Mouse (Mus musculus) lung, postnatal 0 days (tissue): Measurements from ENCODE around the gene Pmp22. TPM values are rescaled to one million over a fixed set of nuclear protein-coding genes. Genes with fewer than 3 reads are reported as not detected.
A peak's percentile ranks its signal among the peaks of the same experiment; 100 is the strongest.

Experiments
- ATAC-seq: fragments of 200-750 bp; cut with Nextera tagmentation; 2 replicates; pipeline ENCODE4 v1.8.0; 2017; ENCODE audit warnings: moderate library complexity
- DNase-seq: peaks from one replicate; pipeline ENCODE4 v3.0.0-alpha.2; 2016; ENCODE audit warnings: low spot score
- H3K27ac ChIP-seq: fragments of 300-500 bp; sonication (generic); 2 replicates; pipeline ENCODE4 v1.5.1; 2014; ENCODE audit warnings: antibody characterized with exemption, mild to moderate bottlenecking, low read length, mixed read lengths
- H3K27me3 ChIP-seq: fragments of 300-500 bp; sonication (generic); replicated peaks from 2 replicates; pipeline ENCODE4 v1.6.1; 2014; ENCODE audit warnings: low read length, mixed read lengths; ENCODE audit not compliant: insufficient read depth
- H3K36me3 ChIP-seq: fragments of 300-500 bp; sonication (generic); 2 replicates; pipeline ENCODE4 v1.6.1; 2014; ENCODE audit warnings: low read length, mixed read lengths; ENCODE audit not compliant: insufficient read depth
- H3K4me1 ChIP-seq: fragments of 300-500 bp; sonication (generic); 2 replicates; pipeline ENCODE4 v1.6.1; 2014; ENCODE audit warnings: antibody characterized with exemption, low read depth, low read length, mixed read lengths; ENCODE audit not compliant: insufficient read depth
- H3K4me2 ChIP-seq: fragments of 300-500 bp; sonication (generic); replicated peaks from 2 replicates; pipeline ENCODE4 v1.6.1; 2014; ENCODE audit warnings: low read depth, mild to moderate bottlenecking, low read length, moderate library complexity, mixed read lengths
- H3K4me3 ChIP-seq: fragments of 300-500 bp; sonication (generic); 2 replicates; pipeline ENCODE4 v1.5.1; 2014; ENCODE audit warnings: low read depth, low read length
- H3K9ac ChIP-seq: fragments of 300-500 bp; sonication (generic); replicated peaks from 2 replicates; pipeline ENCODE4 v1.6.1; 2014; ENCODE audit warnings: low read depth, mild to moderate bottlenecking
- H3K9me3 ChIP-seq: fragments of 300-500 bp; sonication (generic); 2 replicates; pipeline ENCODE4 v1.6.1; 2016; ENCODE audit warnings: low read length, mixed read lengths
- CTCF ChIP-seq: IDR thresholded peaks from 2 replicates; pipeline ENCODE4 v1.5.1; 2016; ENCODE audit warnings: antibody characterized with exemption, mild to moderate bottlenecking
- EP300 ChIP-seq: IDR thresholded peaks from 2 replicates; pipeline ENCODE4 v1.6.1; 2016; ENCODE audit warnings: antibody characterized with exemption, mild to moderate bottlenecking, control low read depth
- WGBS: fragments of 180-500 bp; shearing (Covaris S2); extraction: QIAGEN DNeasy Blood & Tissue Kit; methylation state at CpG from one replicate; pipeline ENCODE4 v1.1.7; 2014; 5-methylcytosine and 5-hydroxymethylcytosine counted together
- polyA plus RNA-seq: library from polyadenylated mRNA; unstranded; fragments of >200 nt; fragmentation: Nextera tagmentation; extraction: Ambion mirVana; gene quantifications from 2 replicates; pipeline ENCODE4 v1.2.1, GENCODE M21; 2015

Gene Pmp22
- polyA plus RNA-seq, 1 experiment from 2014 or later = 539 TPM

DNA sequence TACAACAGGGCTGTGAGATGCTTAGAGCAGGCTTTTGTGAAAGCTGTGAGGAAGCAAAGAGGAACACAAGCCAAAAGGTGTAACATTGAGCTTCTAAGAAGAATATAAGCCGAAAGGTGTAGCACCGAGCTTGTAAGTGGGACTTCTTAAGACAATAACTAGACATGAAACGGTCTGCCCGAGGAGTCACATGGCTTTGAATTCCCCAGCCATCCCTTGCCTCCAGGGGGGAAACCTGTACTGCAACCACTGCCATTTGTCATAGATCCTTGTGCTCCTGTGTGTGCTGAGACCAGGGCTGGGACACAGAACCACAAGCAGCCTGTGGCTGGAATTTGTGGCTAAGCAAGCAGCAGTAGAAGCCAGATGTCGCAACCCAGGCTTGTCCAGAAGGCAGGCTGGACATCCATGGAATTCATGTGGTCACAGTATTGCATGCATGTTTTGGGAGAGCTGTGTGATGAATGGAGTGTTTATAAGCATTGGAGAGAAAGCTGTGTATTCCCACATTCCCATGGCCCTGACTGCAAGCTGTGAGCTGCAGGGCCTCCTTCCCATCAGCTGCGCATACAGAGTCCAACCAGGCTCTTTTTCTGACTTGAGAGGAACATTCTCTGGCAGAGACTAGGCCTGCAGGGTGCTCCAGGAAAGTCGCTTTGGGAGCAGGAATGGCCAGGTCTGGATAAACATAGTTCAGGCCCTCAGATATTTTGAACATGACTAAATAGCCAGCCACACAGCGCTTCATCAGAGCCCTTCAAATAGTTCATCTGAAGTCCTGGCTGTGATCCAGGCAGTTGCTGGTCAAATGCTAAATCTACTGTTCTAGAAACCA, 13.8 kb upstream of the Pmp22 start:
- DNase-seq (peak; percentile 93), ATAC-seq (peak; percentile 92)
- Histone ChIP-seq H3K36me3 (no peaks in the 10 kb centered on the region), H3K9me3 (no peaks in the 10 kb centered on the region), H3K9ac (no peak overlapping the region), H3K4me2 (no peak overlapping the region), H3K27me3 (no peaks in the 10 kb centered on the region), H3K27ac (peak overlapping the region; percentile 71), H3K4me1 (peaks cover 9% of the 10 kb centered on the region; the same call in 1 of the 2 replicates), H3K4me3 (no peak overlapping the region)
- peak; percentile 86 for TF ChIP-seq EP300
- TF ChIP-seq CTCF = no peak; the same call in 1 of the 2 replicates
- WGBS = 33% methylated on average over 8 of the region's 8 CpGs

DNA sequence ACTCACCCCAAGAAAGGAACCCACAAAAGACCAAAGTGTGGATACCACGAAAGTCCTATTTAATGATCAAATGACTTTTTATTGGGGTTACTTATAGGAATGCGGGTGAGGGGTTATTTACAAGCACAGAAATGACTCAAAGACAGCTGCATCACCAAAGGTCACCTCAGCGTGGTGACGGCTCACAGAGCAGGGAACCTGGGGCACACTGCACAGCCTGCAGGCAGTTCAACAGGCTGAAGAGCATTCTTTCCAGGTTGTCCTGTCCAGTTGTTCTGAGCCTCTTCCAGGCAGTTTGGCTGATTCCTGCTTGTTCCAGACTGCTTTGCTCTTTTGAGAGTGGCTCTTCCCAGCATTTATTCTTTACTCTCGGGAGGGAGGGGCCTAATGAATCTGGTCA, 12.1 kb upstream of the Pmp22 start:
- TF ChIP-seq CTCF (no peak), EP300 (no peak)

DNA sequence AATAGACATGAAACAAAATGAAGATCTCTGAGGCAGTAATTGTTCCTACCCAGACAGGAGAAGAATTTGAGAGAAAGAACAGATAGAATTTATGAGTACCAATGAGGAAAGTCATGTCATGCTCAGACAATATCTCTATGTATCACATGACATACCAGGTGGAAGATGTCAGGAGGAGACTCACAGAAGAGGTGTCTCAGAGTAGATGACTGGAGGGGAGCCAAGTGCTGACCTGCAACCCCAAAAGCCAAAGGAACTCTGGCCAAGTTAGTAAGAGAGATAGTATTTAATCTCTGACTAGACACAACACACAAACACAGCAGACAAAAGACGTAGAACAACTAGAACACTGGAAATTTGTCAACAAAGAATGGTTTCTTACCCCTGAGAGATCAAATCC, 11.5 kb upstream of the Pmp22 start:
- ATAC-seq (no peak), DNase-seq (peak; percentile 63)
- Histone ChIP-seq H3K9me3 (no peaks in the 10 kb centered on the region), H3K4me1 (peaks cover 9% of the 10 kb centered on the region; the same call in 1 of the 2 replicates), H3K27me3 (no peaks in the 10 kb centered on the region), H3K4me2 (no peak overlapping the region), H3K36me3 (no peaks in the 10 kb centered on the region), H3K4me3 (no peak overlapping the region), H3K27ac (no peak overlapping the region), H3K9ac (no peak overlapping the region)
- TF ChIP-seq EP300 (no peak), CTCF (no peak)
- 57% methylated on average over 1 of the region's 1 CpGs for WGBS

More for the DNA sequence above, 12.1 kb upstream of the Pmp22 start:
- no peaks in the 10 kb centered on the region for H3K27me3 ChIP-seq
- no peak overlapping the region for H3K4me3 ChIP-seq
- DNase-seq = no peak
- WGBS = 87% methylated on average over 5 of the region's 5 CpGs
- no peak for ATAC-seq
- no peak overlapping the region for H3K4me2 ChIP-seq
- H3K9me3 ChIP-seq = no peaks in the 10 kb centered on the region
- no peak overlapping the region for H3K27ac ChIP-seq
- no peak overlapping the region for H3K9ac ChIP-seq
- peaks cover 9% of the 10 kb centered on the region; the same call in 1 of the 2 replicates for H3K4me1 ChIP-seq
- H3K36me3 ChIP-seq = no peaks in the 10 kb centered on the region

DNA sequence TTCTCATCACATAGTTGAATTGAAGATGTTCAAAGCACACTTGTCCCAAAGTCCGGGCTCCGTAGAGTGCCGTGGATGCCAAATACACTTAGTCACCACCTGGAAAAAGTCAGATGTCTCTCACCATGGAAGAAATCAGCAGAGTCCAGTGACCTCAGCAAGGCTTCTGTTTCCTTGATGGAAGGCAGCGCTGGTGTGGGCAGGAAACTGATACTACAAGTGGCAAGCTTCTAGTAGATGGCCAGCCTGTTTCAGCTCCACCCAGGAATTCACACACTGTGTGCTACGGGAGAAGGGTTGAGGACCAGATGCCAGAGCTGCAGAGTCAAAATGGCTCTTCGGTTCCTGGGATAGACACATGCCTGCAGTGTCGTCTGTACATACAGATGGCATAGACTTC, 9.0 kb upstream of the Pmp22 start:
- Histone ChIP-seq H3K9ac (no peak overlapping the region), H3K36me3 (no peaks in the 10 kb centered on the region), H3K27ac (no peak overlapping the region), H3K4me3 (no peak overlapping the region), H3K27me3 (no peaks in the 10 kb centered on the region), H3K4me2 (no peak overlapping the region), H3K9me3 (no peaks in the 10 kb centered on the region), H3K4me1 (peaks cover 2% of the 10 kb centered on the region; the same call in 1 of the 2 replicates)
- 68% methylated on average over 7 of the region's 7 CpGs for WGBS
- DNase-seq (no peak), ATAC-seq (no peak)
- no peak for TF ChIP-seq CTCF
- TF ChIP-seq EP300 = no peak

DNA sequence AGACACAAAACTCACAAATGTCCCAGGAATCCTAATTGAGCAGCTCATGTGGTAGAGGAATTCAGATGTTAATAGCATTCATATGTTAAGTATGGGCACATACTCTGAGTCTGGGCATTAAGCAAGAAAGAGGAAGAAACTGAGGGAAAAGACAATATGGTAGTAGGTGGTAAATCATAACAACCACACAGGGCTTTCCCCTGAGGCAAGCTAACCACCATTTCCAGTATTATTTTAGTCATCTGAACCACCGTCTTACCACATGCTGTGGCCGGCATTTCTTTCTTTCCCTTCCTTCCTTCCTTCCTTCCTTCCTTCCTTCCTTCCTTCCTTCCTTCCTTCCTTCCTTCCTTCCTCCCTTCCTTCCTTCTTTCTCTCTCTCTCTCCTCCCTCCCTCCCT, 6.5 kb upstream of the Pmp22 start:
- H3K4me3 ChIP-seq = no peak overlapping the region
- H3K27ac ChIP-seq = no peak overlapping the region
- H3K9ac ChIP-seq = no peak overlapping the region
- TF ChIP-seq EP300 = no peak
- no peak for TF ChIP-seq CTCF
- no peak for ATAC-seq
- H3K27me3 ChIP-seq = no peaks in the 10 kb centered on the region
- no peaks in the 10 kb centered on the region for H3K4me1 ChIP-seq
- H3K36me3 ChIP-seq = no peaks in the 10 kb centered on the region
- H3K9me3 ChIP-seq = no peaks in the 10 kb centered on the region
- H3K4me2 ChIP-seq = no peak overlapping the region
- DNase-seq = no peak
- WGBS = 72% methylated on average over 2 of the region's 2 CpGs

DNA sequence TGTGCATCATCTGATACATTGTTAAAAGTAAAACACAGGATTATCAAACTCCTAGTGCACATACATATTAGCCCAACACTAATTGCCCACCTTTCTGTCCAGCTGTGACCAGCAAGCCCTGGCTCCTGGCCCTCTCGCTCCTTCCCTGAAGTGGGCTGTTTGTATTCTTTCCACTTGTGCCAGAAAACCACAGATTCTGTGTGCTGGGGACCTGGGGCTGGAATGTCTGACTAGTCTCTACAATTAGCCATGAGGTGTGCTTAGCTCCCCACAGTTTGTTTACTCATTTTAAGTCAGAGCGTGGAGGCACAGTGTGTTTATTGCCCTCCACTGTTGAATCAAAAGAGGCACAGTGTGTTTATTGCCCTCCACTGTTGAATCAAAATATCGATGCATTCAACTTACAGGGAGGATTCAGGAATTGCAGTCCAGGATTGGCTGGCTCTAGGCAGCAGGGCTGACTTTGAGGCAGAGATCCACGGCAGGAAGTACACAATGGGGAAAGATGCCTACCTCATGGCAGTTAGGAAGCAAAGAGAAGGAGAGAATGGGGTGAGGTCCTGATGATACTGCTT, 5.9 kb upstream of the Pmp22 start:
- no peaks in the 10 kb centered on the region for H3K27me3 ChIP-seq
- H3K4me1 ChIP-seq = no peaks in the 10 kb centered on the region
- H3K27ac ChIP-seq = no peak overlapping the region
- H3K4me3 ChIP-seq = no peak overlapping the region
- TF ChIP-seq EP300 (peak; percentile 9; the same call in 1 of the 2 replicates), CTCF (no peak)
- H3K4me2 ChIP-seq = no peak overlapping the region
- H3K9ac ChIP-seq = no peak overlapping the region
- DNase-seq (peak; percentile 60), ATAC-seq (peak; percentile 67)
- H3K36me3 ChIP-seq = no peaks in the 10 kb centered on the region
- H3K9me3 ChIP-seq = no peaks in the 10 kb centered on the region
- 32% methylated on average over 4 of the region's 4 CpGs for WGBS
